Mouse (Mus musculus): ENCODE results near the gene Snrnp25.

- TF ChIP-seq CTCF (IDR thresholded peaks at IDR 0.05; ENCODE audit: control insufficient read depth, insufficient read depth, low read length) (no peak), POLR2A (IDR thresholded peaks at IDR 0.05; ENCODE audit: borderline replicate concordance, control insufficient read depth, low read depth, low read length) (no peak)
Measured at GRCm38 (mm10) chr11:32234816-32235485, 29.7 kb downstream of the Snrnp25 start.

Measured in bone marrow, adult 2 months (tissue).